ENCODE assay signal across 15 mouse cellular contexts in genomic region chr19:32223751-32224174, GRCm38 (mm10).
DNase-seq lines count a peak whose midpoint lies in the region; ATAC-seq and TF ChIP-seq lines count a peak whose summit lies in the region.
"Had no signal": no experiment of that assay in that cellular context is flagged by ENCODE, and none has a peak within 500 bp of the region (broad histone marks: within the 10 kb centered on the region; RNA-seq: fewer than 3 reads in every experiment).

No protein-coding gene starts in this region.

- no peak overlapping the region for H3K4me2 ChIP-seq in liver, embryonic 12.5 days
- H3K4me2 ChIP-seq: embryonic facial prominence, embryonic 15.5 days; forebrain, embryonic 13.5 days; heart, embryonic 11.5 days; limb, embryonic 13.5 days had no signal

- H3K4me1 ChIP-seq in liver, embryonic 12.5 days, result peaks cover 67% of the 10 kb centered on the region
- peaks cover 9% of the 10 kb centered on the region for H3K4me1 ChIP-seq in bone marrow, adult 2 months (ENCODE audit: control insufficient read depth, insufficient read depth, low read length)
- H3K4me1 ChIP-seq: embryonic facial prominence, embryonic 15.5 days; forebrain, embryonic 13.5 days; limb, embryonic 13.5 days had no signal

- H3K27ac ChIP-seq in liver, embryonic 12.5 days, result peak overlapping the region; percentile 76; the same call in 1 of the 2 replicates
- peak overlapping the region; percentile 83; the same call in 1 of the 2 replicates for H3K27ac ChIP-seq in bone marrow, adult 2 months (ENCODE audit: control insufficient read depth, insufficient read depth, low read depth, low read length, poor library complexity)
- H3K27ac ChIP-seq: embryonic facial prominence, embryonic 15.5 days; forebrain, embryonic 13.5 days; left cerebral cortex, adult 2 months; limb, embryonic 13.5 days had no signal

- ATAC-seq in liver, embryonic 12.5 days, result no peak
- ATAC-seq in granulocyte monocyte progenitor cell, adult 5-6 weeks (replicated peaks; ENCODE audit: poor library complexity, severe bottlenecking), result peak; percentile 81
- ATAC-seq in monocyte, adult 5-6 weeks (replicated peaks; ENCODE audit: insufficient number of reproducible peaks, low FRiP score, low TSS enrichment, poor library complexity, severe bottlenecking), result peak; percentile 77
- ATAC-seq: forebrain, embryonic 13.5 days had no signal

- no peak for TF ChIP-seq CTCF in bone marrow, adult 2 months (IDR thresholded peaks at IDR 0.05; ENCODE audit: control insufficient read depth, insufficient read depth, low read length)

- H3K4me3 ChIP-seq in liver, embryonic 12.5 days, result no peak overlapping the region
- no peak overlapping the region for H3K4me3 ChIP-seq in bone marrow, adult 2 months (replicated peaks; ENCODE audit: control insufficient read depth, low read depth, low read length)
- H3K4me3 ChIP-seq: embryonic facial prominence, embryonic 15.5 days; forebrain, embryonic 13.5 days; left cerebral cortex, adult 2 months; limb, embryonic 13.5 days had no signal

- H3K27me3 ChIP-seq in liver, embryonic 12.5 days (replicated peaks), result no peaks in the 10 kb centered on the region
- H3K27me3 ChIP-seq: embryonic facial prominence, embryonic 15.5 days; forebrain, embryonic 13.5 days; limb, embryonic 13.5 days; megakaryocyte, embryonic 14.5 days had no signal

- TF ChIP-seq POLR2A in bone marrow, adult 2 months (IDR thresholded peaks at IDR 0.05; ENCODE audit: borderline replicate concordance, control insufficient read depth, low read depth, low read length), result no peak

- WGBS in liver, embryonic 12.5 days (ENCODE audit: insufficient replicate concordance), result 77% methylated on average over 3 of the region's 3 CpGs
- 39% methylated on average over 3 of the region's 3 CpGs for whole genome bisulfite sequencing in bone marrow, adult 2 months

- DNase-seq in liver, result no peak
- DNase-seq in layer of hippocampus, postnatal 10 days (ENCODE audit: low spot score in 2 of 2), result no peak
- DNase-seq in Muller cell, postnatal 12 days (ENCODE audit: inconsistent ontology term), result no peak
- DNase-seq: cerebellum, postnatal 25 days; kidney, adult 8-10 months had no signal

- H3K9me3 ChIP-seq in liver, embryonic 12.5 days (replicated peaks), result no peaks in the 10 kb centered on the region
- H3K9me3 ChIP-seq: embryonic facial prominence, embryonic 15.5 days; forebrain, embryonic 13.5 days; limb, embryonic 13.5 days had no signal

- no peak overlapping the region for H3K9ac ChIP-seq in liver, embryonic 12.5 days
- H3K9ac ChIP-seq: embryonic facial prominence, embryonic 15.5 days; forebrain, embryonic 13.5 days; limb, embryonic 13.5 days had no signal

- H3K36me3 ChIP-seq in liver, embryonic 12.5 days, result peaks cover 58% of the 10 kb centered on the region
